Mouse (Mus musculus): ENCODE measurements at regions not wholly inside any gene's neighbourhood (a gene's known extent, or its start where the extent isn't known, plus 50 kb on each side); places are given as distances from the start of the nearest gene placed in this dataset.

- DNase-seq (ENCODE audit: low spot score): no peak
Measured at GRCm38 (mm10) chr15:87476862-87477490, 67.1 kb upstream of the Fam19a5 start.

GRCm38 (mm10) chr15:87480758-87481157 lies 63.3 kb upstream of the Fam19a5 start:
- DNase-seq (ENCODE audit: low spot score): no peak

Measured in urinary bladder, postnatal 14 days (tissue).